Mouse (Mus musculus) stomach, postnatal 0 days (tissue): Measurements from ENCODE around the gene Thap4.

Experiments used
- CTCF ChIP-seq: IDR thresholded peaks from 2 replicates; pipeline ENCODE4 v1.5.1; 2016; ENCODE audit warnings: antibody characterized with exemption, low read depth, mild to moderate bottlenecking, moderate library complexity
- EP300 ChIP-seq: optimal IDR thresholded peaks from 2 replicates; pipeline ENCODE3; 2016; ENCODE audit warnings: antibody characterized with exemption

DNA sequence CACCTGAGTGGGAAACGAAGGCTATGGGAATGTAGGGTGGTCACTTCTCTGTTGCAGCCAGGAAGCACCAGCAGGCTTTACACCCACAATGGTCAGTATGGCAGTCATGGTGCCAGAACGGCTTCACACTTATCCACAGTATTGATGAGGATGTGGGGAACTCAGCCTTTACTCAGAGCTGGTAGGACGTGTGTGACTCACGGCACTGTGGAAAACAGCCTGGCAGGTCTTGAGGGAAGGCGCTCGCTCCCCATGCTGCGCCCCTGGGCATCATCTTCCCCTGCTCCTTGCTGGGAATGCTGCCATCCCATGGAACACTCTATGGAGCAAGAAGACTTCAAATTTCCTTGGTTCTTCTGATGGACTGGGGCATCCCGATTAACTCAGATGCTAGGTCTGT is 63.6 kb downstream of the Thap4 start:
- TF ChIP-seq CTCF = no peak
- no peak for TF ChIP-seq EP300
